In genomic region chr5:85915000-85915399, GRCm38 (mm10) we compare ENCODE assay signal across 19 mouse cellular contexts.
DNase-seq lines count a peak whose midpoint lies in the region; ATAC-seq and TF ChIP-seq lines count a peak whose summit lies in the region.
"Had no signal": no experiment of that assay in that cellular context is flagged by ENCODE, and none has a peak within 500 bp of the region (broad histone marks: within the 10 kb centered on the region; RNA-seq: fewer than 3 reads in every experiment).

No protein-coding gene starts in this region.

- H3K27ac ChIP-seq in left cerebral cortex, adult 2 months = no peak overlapping the region
- H3K27ac ChIP-seq: embryonic facial prominence, embryonic 12.5 days; forebrain, embryonic 15.5 days; heart, adult 2 months; hindbrain, embryonic 15.5 days had no signal

- no peak for TF ChIP-seq CTCF in left cerebral cortex, adult 2 months (IDR thresholded peaks at IDR 0.05)

- H3K4me3 ChIP-seq in left cerebral cortex, adult 2 months = no peak overlapping the region
- H3K4me3 ChIP-seq: embryonic facial prominence, embryonic 12.5 days; forebrain, embryonic 15.5 days; heart, adult 2 months; heart, embryonic 12.5 days; hindbrain, embryonic 15.5 days had no signal

- ATAC-seq in megakaryocyte, adult 5-6 weeks (ENCODE audit: poor library complexity, severe bottlenecking) = peak; percentile 91
- no peak for ATAC-seq in cerebellum, adult (ENCODE audit: insufficient number of reproducible peaks, low FRiP score, low TSS enrichment)
- ATAC-seq: forebrain, embryonic 15.5 days had no signal

- intact Hi-C loops in left cerebral cortex, adult 2 months (cut with DNase I) = no loop called here

- DNase-seq in layer of hippocampus, adult 11-12 months (ENCODE audit: low spot score) = peak; percentile 17
- no peak for DNase-seq in layer of hippocampus, postnatal 25 days (ENCODE audit: extremely low spot score in 1 of 2, low spot score in 1 of 2)
- DNase-seq in A20 (ENCODE audit: low read depth, low spot score) = peak; percentile 58
- peak; percentile 7 for DNase-seq in brain, adult 2 months (ENCODE audit: low read depth, low spot score)
- no peak for DNase-seq in cerebellum, postnatal 14 days
- no peak for DNase-seq in left cerebral cortex, adult 2 months (ENCODE audit: extremely low spot score in 1 of 2, low spot score in 2 of 2)
- DNase-seq: adrenal gland, adult 8-10 months; adrenal gland, postnatal 36 days; cerebellum, adult 18-20 months; cerebellum, postnatal 10 days; gastrocnemius, postnatal 10 days; heart, adult 2 months; heart, postnatal 36 days had no signal

Comparison
In these comparisons a context has a peak if more than half of its experiments do, and no peak if none do; other contexts are left out.
1. DNase-seq: peak in layer of hippocampus, adult 11-12 months (single experiment), A20 (single experiment) and brain, adult 2 months (single experiment); none in layer of hippocampus, postnatal 25 days (0 of 2), cerebellum, postnatal 14 days (0 of 2) and left cerebral cortex, adult 2 months (0 of 2).